In the genomic region with DNA sequence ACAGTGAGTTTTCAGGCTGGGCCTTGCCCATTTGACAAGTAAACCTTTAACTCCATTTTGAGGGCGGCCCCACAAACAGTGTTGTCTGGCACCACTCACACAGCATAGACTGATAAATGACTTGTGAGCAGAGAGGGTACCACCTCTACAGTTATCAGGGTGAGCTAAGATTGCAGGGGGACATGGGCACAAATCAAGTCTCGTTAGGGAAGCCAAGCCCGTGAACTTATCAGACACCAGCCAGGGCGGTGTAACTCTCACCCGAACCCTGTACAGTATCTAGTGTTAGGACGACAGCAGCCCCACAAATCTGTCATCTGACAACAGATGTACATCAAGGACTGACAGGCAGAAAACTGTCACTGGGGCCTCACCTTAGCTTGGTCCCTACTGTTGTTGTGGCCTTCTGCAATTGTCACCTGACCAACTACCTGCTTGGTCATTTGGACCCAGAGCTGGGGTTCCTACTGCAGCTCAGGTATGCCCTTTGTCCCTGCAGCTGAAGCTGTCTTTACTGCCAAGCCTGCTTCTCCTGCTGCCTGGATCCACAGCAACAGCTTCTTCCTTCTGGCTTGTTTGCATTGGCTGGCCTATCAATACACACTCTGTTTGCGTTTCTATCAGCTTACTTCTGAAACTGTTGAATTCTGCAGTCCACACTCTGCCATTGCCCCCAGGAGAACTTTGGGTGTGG, we compare ENCODE assay signal across 17 mouse cellular contexts. TPM values are rescaled to one million over a fixed set of nuclear protein-coding genes. Genes with fewer than 3 reads are reported as not detected.
DNase-seq lines count a peak whose midpoint lies in the region; ATAC-seq and TF ChIP-seq lines count a peak whose summit lies in the region.
"Had no signal": no experiment of that assay in that cellular context is flagged by ENCODE, and none has a peak within 500 bp of the region (broad histone marks: within the 10 kb centered on the region; RNA-seq: fewer than 3 reads in every experiment).

No protein-coding gene starts in this region.

- intact Hi-C loops in gastrocnemius, adult 2 months (cut with DNase I): no loop called here

- no peak overlapping the region for H3K4me2 ChIP-seq in intestine, embryonic 14.5 days (ENCODE audit: low read length)
- H3K4me2 ChIP-seq in intestine, postnatal 0 days (replicated peaks; ENCODE audit: low read depth): 0 out of 2 replicates have a peak overlapping the region, but pooled peaks have one; percentile 30
- no peak overlapping the region for H3K4me2 ChIP-seq in liver, postnatal 0 days (ENCODE audit: low read depth, low read length)
- no peak overlapping the region for H3K4me2 ChIP-seq in stomach, postnatal 0 days (replicated peaks; ENCODE audit: low read depth)
- H3K4me2 ChIP-seq in hindbrain, embryonic 12.5 days (replicated peaks): no peak overlapping the region
- H3K4me2 ChIP-seq: limb, embryonic 15.5 days had no signal

- WGBS in intestine, embryonic 14.5 days: 65% methylated on average over 7 of the region's 7 CpGs
- 36% methylated on average over 7 of the region's 7 CpGs for WGBS in intestine, postnatal 0 days
- 40% methylated on average over 7 of the region's 7 CpGs for WGBS in liver, postnatal 0 days (ENCODE audit: insufficient replicate concordance)
- WGBS in stomach, postnatal 0 days: 54% methylated on average over 7 of the region's 7 CpGs
- WGBS in hindbrain, embryonic 12.5 days: 78% methylated on average over 7 of the region's 7 CpGs

- no peak for DNase-seq in intestine, embryonic 14.5 days (ENCODE audit: low spot score)
- no peak for DNase-seq in liver, postnatal 0 days
- DNase-seq in stomach, postnatal 0 days (ENCODE audit: low spot score): peak; percentile 64
- DNase-seq in gastrocnemius, adult 2 months: no peak
- DNase-seq: adrenal gland, adult 2 months; cerebellum, adult 8-10 months; gastrocnemius, postnatal 25 days; heart, adult 2 months; heart, postnatal 4 days; lung, postnatal 14 days; retina, postnatal 1 day had no signal

- H3K36me3 ChIP-seq in intestine, embryonic 14.5 days (ENCODE audit: control insufficient read depth, insufficient read depth, low read length): no peaks in the 10 kb centered on the region
- H3K36me3 ChIP-seq in intestine, postnatal 0 days (ENCODE audit: control insufficient read depth, insufficient read depth): no peaks in the 10 kb centered on the region
- no peaks in the 10 kb centered on the region for H3K36me3 ChIP-seq in liver, postnatal 0 days (replicated peaks; ENCODE audit: insufficient read depth, low read length)
- no peaks in the 10 kb centered on the region for H3K36me3 ChIP-seq in stomach, postnatal 0 days (ENCODE audit: control insufficient read depth, insufficient read depth, low read length)
- no peaks in the 10 kb centered on the region for H3K36me3 ChIP-seq in hindbrain, embryonic 12.5 days
- H3K36me3 ChIP-seq: limb, embryonic 15.5 days had no signal

- peak; percentile 68 for ATAC-seq in intestine, embryonic 14.5 days (replicated peaks; ENCODE audit: low FRiP score, low TSS enrichment, low read depth)
- ATAC-seq in intestine, postnatal 0 days: peak; percentile 85
- ATAC-seq in liver, postnatal 0 days: peak; percentile 36
- ATAC-seq in stomach, postnatal 0 days (ENCODE audit: low FRiP score, low TSS enrichment): peak; percentile 91
- ATAC-seq in monocyte, adult 5-6 weeks (replicated peaks; ENCODE audit: insufficient number of reproducible peaks, low FRiP score, low TSS enrichment, poor library complexity, severe bottlenecking): no peak
- ATAC-seq in hindbrain, embryonic 12.5 days (ENCODE audit: low FRiP score): no peak
- ATAC-seq: forebrain, embryonic 14.5 days; hindbrain, postnatal 0 days had no signal

- no peak for TF ChIP-seq CTCF in intestine, postnatal 0 days (IDR thresholded peaks at IDR 0.05; ENCODE audit: low read depth)
- no peak for TF ChIP-seq CTCF in liver, postnatal 0 days (IDR thresholded peaks at IDR 0.05; ENCODE audit: low read depth)
- TF ChIP-seq CTCF in stomach, postnatal 0 days (IDR thresholded peaks at IDR 0.05; ENCODE audit: low read depth): no peak
- no peak for TF ChIP-seq CTCF in gastrocnemius, adult 2 months (IDR thresholded peaks at IDR 0.05)

- H3K9me3 ChIP-seq in intestine, embryonic 14.5 days (ENCODE audit: control insufficient read depth, low read length): no peaks in the 10 kb centered on the region
- no peaks in the 10 kb centered on the region for H3K9me3 ChIP-seq in intestine, postnatal 0 days (ENCODE audit: control insufficient read depth)
- no peaks in the 10 kb centered on the region for H3K9me3 ChIP-seq in liver, postnatal 0 days (ENCODE audit: low read length)
- H3K9me3 ChIP-seq in stomach, postnatal 0 days (ENCODE audit: control insufficient read depth, low read length): no peaks in the 10 kb centered on the region
- H3K9me3 ChIP-seq in hindbrain, embryonic 12.5 days (replicated peaks): no peaks in the 10 kb centered on the region
- H3K9me3 ChIP-seq: limb, embryonic 15.5 days had no signal

- no peak overlapping the region for H3K9ac ChIP-seq in intestine, embryonic 14.5 days (ENCODE audit: low read length)
- H3K9ac ChIP-seq in intestine, postnatal 0 days (ENCODE audit: low read depth, low read length): no peak overlapping the region
- no peak overlapping the region for H3K9ac ChIP-seq in liver, postnatal 0 days (replicated peaks)
- H3K9ac ChIP-seq in stomach, postnatal 0 days (ENCODE audit: low read length): no peak overlapping the region
- no peak overlapping the region for H3K9ac ChIP-seq in hindbrain, embryonic 12.5 days
- H3K9ac ChIP-seq: limb, embryonic 15.5 days had no signal

- TF ChIP-seq EP300 in liver, postnatal 0 days (IDR thresholded peaks at IDR 0.05; ENCODE audit: low read depth): no peak
- no peak for TF ChIP-seq EP300 in stomach, postnatal 0 days (optimal IDR thresholded peaks at IDR 0.05)

- no peaks in the 10 kb centered on the region for H3K27me3 ChIP-seq in intestine, embryonic 14.5 days (replicated peaks; ENCODE audit: control insufficient read depth, insufficient read depth, low read length)
- H3K27me3 ChIP-seq in intestine, postnatal 0 days (replicated peaks; ENCODE audit: control insufficient read depth, insufficient read depth, low read length): no peaks in the 10 kb centered on the region
- H3K27me3 ChIP-seq in liver, postnatal 0 days (ENCODE audit: insufficient read depth, low read length): no peaks in the 10 kb centered on the region
- H3K27me3 ChIP-seq in stomach, postnatal 0 days (ENCODE audit: control insufficient read depth, insufficient read depth, low read length): no peaks in the 10 kb centered on the region
- H3K27me3 ChIP-seq in hindbrain, embryonic 12.5 days: no peaks in the 10 kb centered on the region
- H3K27me3 ChIP-seq: limb, embryonic 15.5 days had no signal

- no peaks in the 10 kb centered on the region; the same call in 1 of the 2 replicates for H3K4me1 ChIP-seq in intestine, embryonic 14.5 days (replicated peaks; ENCODE audit: control insufficient read depth, insufficient read depth, low read length)
- 0 out of 2 replicates have a peak, but pooled peaks cover 5% of the 10 kb centered on the region for H3K4me1 ChIP-seq in intestine, postnatal 0 days (replicated peaks; ENCODE audit: control insufficient read depth, insufficient read depth, low read length)
- H3K4me1 ChIP-seq in liver, postnatal 0 days (ENCODE audit: insufficient read depth): peaks cover 9% of the 10 kb centered on the region
- H3K4me1 ChIP-seq in stomach, postnatal 0 days (replicated peaks; ENCODE audit: control insufficient read depth, insufficient read depth): no peaks in the 10 kb centered on the region
- H3K4me1 ChIP-seq in hindbrain, embryonic 12.5 days: no peaks in the 10 kb centered on the region
- H3K4me1 ChIP-seq: limb, embryonic 15.5 days had no signal

- peak overlapping the region; percentile 51; the same call in 1 of the 2 replicates for H3K27ac ChIP-seq in intestine, embryonic 14.5 days (ENCODE audit: low read depth)
- H3K27ac ChIP-seq in intestine, postnatal 0 days (ENCODE audit: low read depth, low read length): peak overlapping the region; percentile 88
- no peak overlapping the region for H3K27ac ChIP-seq in liver, postnatal 0 days (ENCODE audit: low read depth)
- peak overlapping the region; percentile 70 for H3K27ac ChIP-seq in stomach, postnatal 0 days (replicated peaks)
- no peak overlapping the region for H3K27ac ChIP-seq in gastrocnemius, adult 2 months
- no peak overlapping the region for H3K27ac ChIP-seq in hindbrain, embryonic 12.5 days
- H3K27ac ChIP-seq: heart, adult 2 months; hindbrain, postnatal 0 days; limb, embryonic 15.5 days had no signal

- no peak overlapping the region for H3K4me3 ChIP-seq in intestine, embryonic 14.5 days (ENCODE audit: low read depth, low read length)
- no peak overlapping the region for H3K4me3 ChIP-seq in intestine, postnatal 0 days (ENCODE audit: low read depth, low read length)
- H3K4me3 ChIP-seq in liver, postnatal 0 days (ENCODE audit: low read depth, low read length): no peak overlapping the region
- no peak overlapping the region for H3K4me3 ChIP-seq in stomach, postnatal 0 days (ENCODE audit: low read depth, low read length)
- H3K4me3 ChIP-seq in gastrocnemius, adult 2 months: no peak overlapping the region
- no peak overlapping the region for H3K4me3 ChIP-seq in hindbrain, embryonic 12.5 days
- H3K4me3 ChIP-seq: heart, adult 2 months; limb, embryonic 15.5 days had no signal

RNA-seq across cellular contexts. Expression of a gene that starts 12.8 kb away (rescaled TPM):
- 11.2 and 12.2 TPM in 2 replicates for polyA plus RNA-seq in intestine, embryonic 14.5 days (2014; fragmentation: Nextera tagmentation; extraction: Ambion mirVana)
- 5.4 and 6.2 TPM in 2 replicates for polyA plus RNA-seq in intestine, postnatal 0 days (2015; fragmentation: Nextera tagmentation; extraction: Ambion mirVana)
- 2.3 and 2.6 TPM in 2 replicates for polyA plus RNA-seq in liver, postnatal 0 days (2015; fragmentation: Nextera tagmentation; extraction: Ambion mirVana)
- polyA plus RNA-seq in stomach, postnatal 0 days (2015; fragmentation: Nextera tagmentation; extraction: Ambion mirVana): 6.5 and 6.6 TPM in 2 replicates
- 10 to 100 TPM; 16.6 to 18.2 TPM for total RNA-seq in gastrocnemius, adult 2 months (2021)
- 50.6 to 62.5 TPM (median 51.5 TPM) in 3 replicates for total RNA-seq in monocyte, adult 5-6 weeks (2017)
- polyA plus RNA-seq in hindbrain, embryonic 12.5 days (2016; fragmentation: Nextera tagmentation; extraction: Ambion mirVana): 12.2 and 13.2 TPM in 2 replicates

Comparison
In these comparisons a context has a peak if more than half of its experiments do, and no peak if none do; other contexts are left out.
1. ATAC-seq: peak in intestine, embryonic 14.5 days (single experiment), intestine, postnatal 0 days (single experiment), liver, postnatal 0 days (single experiment) and stomach, postnatal 0 days (single experiment); none in monocyte, adult 5-6 weeks (single experiment) and hindbrain, embryonic 12.5 days (single experiment).
2. H3K27ac ChIP-seq: peak in intestine, embryonic 14.5 days (single experiment), intestine, postnatal 0 days (single experiment) and stomach, postnatal 0 days (single experiment); none in liver, postnatal 0 days (single experiment), gastrocnemius, adult 2 months (single experiment) and hindbrain, embryonic 12.5 days (single experiment).